Comparison of ENCODE assay signal across 22 mouse cellular contexts in the genomic region with DNA sequence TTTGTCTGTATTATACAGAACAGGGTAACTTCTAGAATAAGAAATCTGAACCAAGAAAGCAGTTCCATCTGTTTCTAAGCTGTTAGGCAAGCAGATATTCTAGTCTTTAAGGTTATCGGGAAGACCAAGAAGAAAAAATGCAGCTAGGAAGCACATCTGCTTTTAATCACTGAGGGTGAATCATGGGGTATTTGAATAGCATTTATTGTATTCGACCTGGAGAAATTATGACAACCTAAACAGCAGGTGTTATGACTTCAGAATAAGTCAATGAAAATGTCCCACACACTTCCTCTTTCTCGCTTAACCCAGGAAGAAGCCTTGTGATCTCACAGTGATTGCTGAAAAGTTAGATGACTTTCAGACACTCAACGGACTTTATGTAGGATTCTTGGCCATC. TPM values are rescaled to one million over a fixed set of nuclear protein-coding genes. Genes with fewer than 3 reads are reported as not detected.
DNase-seq lines count a peak whose midpoint lies in the region; ATAC-seq lines count a peak whose summit lies in the region.
"Had no signal": no experiment of that assay in that cellular context is flagged by ENCODE, and none has a peak within 500 bp of the region (broad histone marks: within the 10 kb centered on the region; RNA-seq: fewer than 3 reads in every experiment).

No protein-coding gene starts in this region.

- H3K27me3 ChIP-seq in limb, embryonic 13.5 days, result no peaks in the 10 kb centered on the region
- H3K27me3 ChIP-seq in limb, embryonic 10.5 days (ENCODE audit: low read depth, poor library complexity, severe bottlenecking), result no peaks in the 10 kb centered on the region
- no peaks in the 10 kb centered on the region for H3K27me3 ChIP-seq in neural tube, embryonic 15.5 days (replicated peaks)
- H3K27me3 ChIP-seq: kidney, embryonic 15.5 days; neural tube, embryonic 12.5 days had no signal

- no peak for ATAC-seq in limb, embryonic 13.5 days (ENCODE audit: low FRiP score, low read depth)
- ATAC-seq in neural tube, embryonic 15.5 days (ENCODE audit: low FRiP score), result no peak
- ATAC-seq: forebrain, embryonic 16.5 days; hindbrain, postnatal 0 days had no signal

- H3K4me2 ChIP-seq in limb, embryonic 13.5 days (replicated peaks), result no peak overlapping the region
- no peak overlapping the region for H3K4me2 ChIP-seq in neural tube, embryonic 15.5 days
- H3K4me2 ChIP-seq: kidney, embryonic 15.5 days; neural tube, embryonic 12.5 days had no signal

- H3K9ac ChIP-seq in limb, embryonic 13.5 days, result no peak overlapping the region
- no peak overlapping the region for H3K9ac ChIP-seq in neural tube, embryonic 15.5 days (replicated peaks)
- H3K9ac ChIP-seq: kidney, embryonic 15.5 days; neural tube, embryonic 12.5 days had no signal

- peak overlapping the region; percentile 53; the same call in 1 of the 2 replicates for H3K27ac ChIP-seq in limb, embryonic 13.5 days
- no peak overlapping the region for H3K27ac ChIP-seq in limb, embryonic 10.5 days
- no peak overlapping the region for H3K27ac ChIP-seq in neural tube, embryonic 15.5 days (replicated peaks)
- H3K27ac ChIP-seq: hindbrain, postnatal 0 days; kidney, embryonic 15.5 days; neural tube, embryonic 12.5 days had no signal

- H3K9me3 ChIP-seq in limb, embryonic 13.5 days, result no peaks in the 10 kb centered on the region
- no peaks in the 10 kb centered on the region for H3K9me3 ChIP-seq in limb, embryonic 10.5 days (replicated peaks)
- no peaks in the 10 kb centered on the region for H3K9me3 ChIP-seq in neural tube, embryonic 15.5 days (replicated peaks)
- H3K9me3 ChIP-seq: kidney, embryonic 15.5 days; neural tube, embryonic 12.5 days had no signal

- DNase-seq in limb, embryonic 10.5 days (ENCODE audit: low spot score), result no peak
- peak; percentile 57 for DNase-seq in embryo, embryonic 10.5 days (ENCODE audit: low spot score)
- DNase-seq in forelimb bud, embryonic 11.5 days (ENCODE audit: low read depth, low spot score), result peak; percentile 40
- DNase-seq in liver, result no peak
- no peak for DNase-seq in natural killer cell, adult 2 months (ENCODE audit: low spot score in 2 of 2)
- DNase-seq: adrenal gland, postnatal 14 days; cerebellum, adult 11-12 months; cerebellum, postnatal 25 days; heart, adult 18-20 months; lung, postnatal 10 days; thymus, postnatal 36 days had no signal

- H3K36me3 ChIP-seq in limb, embryonic 13.5 days, result no peaks in the 10 kb centered on the region
- no peaks in the 10 kb centered on the region for H3K36me3 ChIP-seq in limb, embryonic 10.5 days
- no peaks in the 10 kb centered on the region for H3K36me3 ChIP-seq in neural tube, embryonic 15.5 days
- H3K36me3 ChIP-seq: kidney, embryonic 15.5 days; neural tube, embryonic 12.5 days had no signal

- H3K4me1 ChIP-seq in limb, embryonic 13.5 days, result peaks cover 3% of the 10 kb centered on the region; the same call in 1 of the 2 replicates
- H3K4me1 ChIP-seq in limb, embryonic 10.5 days, result no peaks in the 10 kb centered on the region
- H3K4me1 ChIP-seq in neural tube, embryonic 15.5 days, result no peaks in the 10 kb centered on the region
- H3K4me1 ChIP-seq: kidney, embryonic 15.5 days; neural tube, embryonic 12.5 days had no signal

- WGBS in limb, embryonic 13.5 days, result 29% methylated on average over 4 of the region's 4 CpGs
- 54% methylated on average over 4 of the region's 4 CpGs for WGBS in limb, embryonic 10.5 days
- WGBS in neural tube, embryonic 15.5 days, result 70% methylated on average over 4 of the region's 4 CpGs

- H3K4me3 ChIP-seq in limb, embryonic 13.5 days, result no peak overlapping the region
- no peak overlapping the region for H3K4me3 ChIP-seq in limb, embryonic 10.5 days
- H3K4me3 ChIP-seq in neural tube, embryonic 15.5 days (replicated peaks), result no peak overlapping the region
- H3K4me3 ChIP-seq: kidney, embryonic 15.5 days; neural tube, embryonic 12.5 days had no signal

RNA-seq across cellular contexts. Expression of a gene that starts 18.4 kb away (rescaled TPM):
- 76.1 and 78.8 TPM in 2 replicates for polyA plus RNA-seq in limb, embryonic 13.5 days (2015; fragmentation: Nextera tagmentation; extraction: Ambion mirVana)
- polyA plus RNA-seq in limb, embryonic 10.5 days (2016; fragmentation: Nextera tagmentation; extraction: Ambion mirVana), result 3.0 TPM in 1 of 2 replicates, not detected in the other
- polyA plus RNA-seq in neural tube, embryonic 15.5 days (2015; fragmentation: Nextera tagmentation; extraction: Ambion mirVana), result 0.13 and 0.28 TPM in 2 replicates
- polyA plus RNA-seq: forebrain, embryonic 16.5 days; heart, embryonic 14.5 days; hindbrain, postnatal 0 days; midbrain, postnatal 0 days; spleen, adult 2 months; testis, adult 2 months had no signal

RNA-seq across cellular contexts. Expression of a gene that starts 18.8 kb away (rescaled TPM):
- polyA plus RNA-seq in limb, embryonic 13.5 days (2015; fragmentation: Nextera tagmentation; extraction: Ambion mirVana), result 24.8 and 30.1 TPM in 2 replicates
- polyA plus RNA-seq in limb, embryonic 10.5 days (2016; fragmentation: Nextera tagmentation; extraction: Ambion mirVana), result 0.34 TPM in 1 of 2 replicates, not detected in the other
- 1.5 and 5.4 TPM in 2 replicates for polyA plus RNA-seq in neural tube, embryonic 15.5 days (2015; fragmentation: Nextera tagmentation; extraction: Ambion mirVana)
- polyA plus RNA-seq: liver, embryonic 16.5 days; spleen, adult 2 months had no signal

Comparison
In these comparisons a context has a peak if more than half of its experiments do, and no peak if none do; other contexts are left out.
1. RNA of a gene that starts 18.4 kb away (polyA plus RNA-seq): 76.1 to 78.8 TPM in limb, embryonic 13.5 days; 3.0 TPM in limb, embryonic 10.5 days and 0.13 to 0.28 TPM in neural tube, embryonic 15.5 days; every median in the first group is over 10 times any median in the second.
2. DNase-seq: peak in embryo, embryonic 10.5 days (single experiment) and forelimb bud, embryonic 11.5 days (single experiment); none in limb, embryonic 10.5 days (single experiment), liver (single experiment) and natural killer cell, adult 2 months (0 of 2).